Mouse (Mus musculus) liver, embryonic 15.5 days (tissue): Measurements from ENCODE around the gene Rgs12. TPM values are rescaled to one million over a fixed set of nuclear protein-coding genes. Genes with fewer than 3 reads are reported as not detected.

Experiments used
- ATAC-seq: fragments of 200-750 bp; cut with Nextera tagmentation; 2 replicates; pipeline ENCODE4 v1.8.0; 2017; ENCODE audit warnings: moderate number of reproducible peaks, mild to moderate bottlenecking, moderate library complexity; ENCODE audit not compliant: insufficient read depth
- H3K27ac ChIP-seq: fragments of 300-500 bp; sonication (generic); replicated peaks from 2 replicates; pipeline ENCODE4 v1.5.1; 2015; ENCODE audit warnings: mild to moderate bottlenecking, inconsistent platforms
- H3K27me3 ChIP-seq: fragments of 300-500 bp; sonication (generic); 2 replicates; pipeline ENCODE4 v1.6.1; 2015; ENCODE audit warnings: mild to moderate bottlenecking, inconsistent platforms
- H3K36me3 ChIP-seq: fragments of 300-500 bp; sonication (generic); replicated peaks from 2 replicates; pipeline ENCODE4 v1.6.1; 2015; ENCODE audit warnings: moderate library complexity, mild to moderate bottlenecking, inconsistent platforms
- H3K4me1 ChIP-seq: fragments of 300-500 bp; sonication (generic); replicated peaks from 2 replicates; pipeline ENCODE4 v1.6.1; 2015; ENCODE audit warnings: inconsistent platforms
- H3K4me2 ChIP-seq: fragments of 300-500 bp; sonication (generic); 2 replicates; pipeline ENCODE4 v1.6.1; 2015; ENCODE audit warnings: moderate library complexity, mild to moderate bottlenecking, inconsistent platforms
- H3K4me3 ChIP-seq: fragments of 300-500 bp; sonication (generic); replicated peaks from 2 replicates; pipeline ENCODE4 v1.5.1; 2015; ENCODE audit warnings: mild to moderate bottlenecking, inconsistent platforms
- H3K9ac ChIP-seq: fragments of 300-500 bp; sonication (generic); 2 replicates; pipeline ENCODE4 v1.6.1; 2015; ENCODE audit warnings: moderate library complexity, mild to moderate bottlenecking, inconsistent platforms
- H3K9me3 ChIP-seq: fragments of 300-500 bp; sonication (generic); replicated peaks from 2 replicates; pipeline ENCODE4 v1.6.1; 2016; ENCODE audit warnings: inconsistent platforms
- WGBS: fragments of 180-500 bp; shearing (Covaris S2); methylation state at CpG from one replicate; pipeline ENCODE4 v1.1.7; 2015; ENCODE audit warnings: mixed read lengths; ENCODE audit not compliant: insufficient replicate concordance; 5-methylcytosine and 5-hydroxymethylcytosine counted together
- polyA plus RNA-seq: library from polyadenylated mRNA; unstranded; fragments of >200 nt; fragmentation: Nextera tagmentation; extraction: Ambion mirVana; gene quantifications from 2 replicates; pipeline ENCODE4 v1.2.1, GENCODE M21; 2015

Gene Rgs12
- polyA plus RNA-seq, 1 experiment from 2014 or later = 17.0 TPM

- peaks cover 43% of the 10 kb centered on the region for H3K4me1 ChIP-seq
- H3K27me3 ChIP-seq = no peaks in the 10 kb centered on the region
- H3K4me3 ChIP-seq = no peak overlapping the region
- H3K9me3 ChIP-seq = no peaks in the 10 kb centered on the region
- no peak overlapping the region for H3K4me2 ChIP-seq
- WGBS = 58% methylated on average over 1 of the region's 1 CpGs
- H3K27ac ChIP-seq = peak overlapping the region; percentile 43; the same call in 1 of the 2 replicates
- H3K9ac ChIP-seq = peak overlapping the region; percentile 19; the same call in 1 of the 2 replicates
- ATAC-seq = no peak
- H3K36me3 ChIP-seq = peaks cover 48% of the 10 kb centered on the region
Measured at GRCm38 (mm10) chr5:35033619-35034018, 84.4 kb downstream of the Rgs12 start.

- H3K4me3 ChIP-seq = no peak overlapping the region
- H3K4me1 ChIP-seq = peaks cover 42% of the 10 kb centered on the region
- no peak overlapping the region for H3K4me2 ChIP-seq
- H3K9ac ChIP-seq = no peak overlapping the region
- H3K27me3 ChIP-seq = no peaks in the 10 kb centered on the region
- 32% methylated on average over 5 of the region's 5 CpGs for WGBS
- ATAC-seq = no peak
- H3K9me3 ChIP-seq = no peaks in the 10 kb centered on the region
- H3K36me3 ChIP-seq = peaks cover 33% of the 10 kb centered on the region
- H3K27ac ChIP-seq = 0 out of 2 replicates have a peak overlapping the region, but pooled peaks have one; percentile 59
Measured at GRCm38 (mm10) chr5:35035141-35035540, 85.9 kb downstream of the Rgs12 start.

- peaks cover 48% of the 10 kb centered on the region for H3K4me1 ChIP-seq
- WGBS = 9% methylated on average over 4 of the region's 4 CpGs
Measured at GRCm38 (mm10) chr5:35035795-35036194, 86.5 kb downstream of the Rgs12 start.

GRCm38 (mm10) chr5:35037438-35037837 lies 88.2 kb downstream of the Rgs12 start:
- ATAC-seq = no peak
- no peaks in the 10 kb centered on the region for H3K9me3 ChIP-seq
- H3K4me2 ChIP-seq = no peak overlapping the region
- no peak overlapping the region for H3K27ac ChIP-seq
- H3K4me1 ChIP-seq = peaks cover 45% of the 10 kb centered on the region
- H3K4me3 ChIP-seq = no peak overlapping the region
- H3K9ac ChIP-seq = no peak overlapping the region
- H3K27me3 ChIP-seq = no peaks in the 10 kb centered on the region
- peaks cover 11% of the 10 kb centered on the region; the same call in 1 of the 2 replicates for H3K36me3 ChIP-seq

More at GRCm38 (mm10) chr5:35035795-35036194, 86.5 kb downstream of the Rgs12 start:
- Histone ChIP-seq H3K36me3 (peaks cover 26% of the 10 kb centered on the region), H3K27me3 (no peaks in the 10 kb centered on the region), H3K27ac (0 out of 2 replicates have a peak overlapping the region, but pooled peaks have one; percentile 59), H3K4me2 (no peak overlapping the region), H3K9me3 (no peaks in the 10 kb centered on the region), H3K4me3 (no peak overlapping the region), H3K9ac (no peak overlapping the region)
- peak; percentile 45 for ATAC-seq

- Histone ChIP-seq H3K9ac (peak within 1 kb of the TSS; percentile 25; the same call in 1 of the 2 replicates), H3K27ac (peak within 1 kb of the TSS; percentile 72), H3K27me3 (no peaks in the 10 kb centered on the region), H3K9me3 (no peaks in the 10 kb centered on the region), H3K4me2 (peak within 1 kb of the TSS; percentile 53), H3K36me3 (no peaks in the 10 kb centered on the region), H3K4me3 (peak within 1 kb of the TSS; percentile 31), H3K4me1 (peaks cover 25% of the 10 kb centered on the region)
- peak; percentile 76 for ATAC-seq
- 28% methylated on average over 6 of the region's 6 CpGs for WGBS
Measured at GRCm38 (mm10) chr5:35041268-35041829, 92.1 kb downstream of the Rgs12 start, which contains the start of gene Hgfac. TSS of gene Hgfac (plus strand) at chr5:35041509.

GRCm38 (mm10) chr5:35042431-35043109 lies 93.3 kb downstream of the Rgs12 start:
- 35% methylated on average over 10 of the region's 10 CpGs for WGBS
- Histone ChIP-seq H3K27me3 (peaks cover 4% of the 10 kb centered on the region; the same call in 1 of the 2 replicates), H3K27ac (peak overlapping the region; percentile 65), H3K9ac (peak overlapping the region; percentile 22; the same call in 1 of the 2 replicates), H3K4me3 (peak overlapping the region; percentile 31), H3K9me3 (no peaks in the 10 kb centered on the region), H3K4me1 (peaks cover 34% of the 10 kb centered on the region), H3K4me2 (peak overlapping the region; percentile 53), H3K36me3 (no peaks in the 10 kb centered on the region)
- 0 out of 2 replicates have a peak, but pooled peaks have one; percentile 1 for ATAC-seq

GRCm38 (mm10) chr5:35043110-35043451 lies 93.8 kb downstream of the Rgs12 start:
- Histone ChIP-seq H3K27ac (no peak overlapping the region), H3K9me3 (no peaks in the 10 kb centered on the region), H3K9ac (no peak overlapping the region), H3K36me3 (no peaks in the 10 kb centered on the region), H3K4me3 (peak overlapping the region; percentile 31; the same call in 1 of the 2 replicates), H3K27me3 (peaks cover 4% of the 10 kb centered on the region; the same call in 1 of the 2 replicates), H3K4me1 (peaks cover 34% of the 10 kb centered on the region), H3K4me2 (peak overlapping the region; percentile 53)
- ATAC-seq = peak; percentile 43; the same call in 1 of the 2 replicates
- WGBS = 10% methylated on average over 1 of the region's 1 CpGs

- Histone ChIP-seq H3K36me3 (no peaks in the 10 kb centered on the region), H3K9ac (no peak overlapping the region), H3K27me3 (peaks cover 27% of the 10 kb centered on the region), H3K4me2 (no peak overlapping the region), H3K9me3 (no peaks in the 10 kb centered on the region), H3K27ac (no peak overlapping the region), H3K4me3 (no peak overlapping the region), H3K4me1 (0 out of 2 replicates have a peak, but pooled peaks cover 9% of the 10 kb centered on the region)
- WGBS = 59% methylated on average over 5 of the region's 5 CpGs
- no peak for ATAC-seq
Measured at GRCm38 (mm10) chr5:35050541-35050940, 101.3 kb downstream of the Rgs12 start.

GRCm38 (mm10) chr5:35054628-35055027 lies 105.4 kb downstream of the Rgs12 start:
- H3K4me1 ChIP-seq = 0 out of 2 replicates have a peak, but pooled peaks cover 9% of the 10 kb centered on the region
- peaks cover 64% of the 10 kb centered on the region for H3K27me3 ChIP-seq
- no peaks in the 10 kb centered on the region for H3K36me3 ChIP-seq
- no peak overlapping the region for H3K4me3 ChIP-seq
- H3K4me2 ChIP-seq = no peak overlapping the region
- H3K9ac ChIP-seq = no peak overlapping the region
- H3K9me3 ChIP-seq = no peaks in the 10 kb centered on the region
- 63% methylated on average over 3 of the region's 3 CpGs for WGBS
- ATAC-seq = no peak
- H3K27ac ChIP-seq = no peak overlapping the region

- Histone ChIP-seq H3K4me1 (0 out of 2 replicates have a peak, but pooled peaks cover 9% of the 10 kb centered on the region), H3K4me2 (no peak overlapping the region), H3K9me3 (no peaks in the 10 kb centered on the region), H3K36me3 (no peaks in the 10 kb centered on the region), H3K9ac (no peak overlapping the region), H3K4me3 (no peak overlapping the region), H3K27me3 (peaks cover 69% of the 10 kb centered on the region), H3K27ac (no peak overlapping the region)
- no peak for ATAC-seq
- WGBS = 67% methylated on average over 12 of the region's 12 CpGs
Measured at GRCm38 (mm10) chr5:35055076-35055475, 105.8 kb downstream of the Rgs12 start.
